Mouse (Mus musculus) cerebellum, adult 8-10 months (tissue): ENCODE results near the gene Nsg1.
A peak's percentile ranks its signal among the peaks of the same experiment; 100 is the strongest.

Source experiments
- DNase-seq: peaks from one replicate; pipeline ENCODE4 v3.0.0; 2022

Nsg1 gene

DNA sequence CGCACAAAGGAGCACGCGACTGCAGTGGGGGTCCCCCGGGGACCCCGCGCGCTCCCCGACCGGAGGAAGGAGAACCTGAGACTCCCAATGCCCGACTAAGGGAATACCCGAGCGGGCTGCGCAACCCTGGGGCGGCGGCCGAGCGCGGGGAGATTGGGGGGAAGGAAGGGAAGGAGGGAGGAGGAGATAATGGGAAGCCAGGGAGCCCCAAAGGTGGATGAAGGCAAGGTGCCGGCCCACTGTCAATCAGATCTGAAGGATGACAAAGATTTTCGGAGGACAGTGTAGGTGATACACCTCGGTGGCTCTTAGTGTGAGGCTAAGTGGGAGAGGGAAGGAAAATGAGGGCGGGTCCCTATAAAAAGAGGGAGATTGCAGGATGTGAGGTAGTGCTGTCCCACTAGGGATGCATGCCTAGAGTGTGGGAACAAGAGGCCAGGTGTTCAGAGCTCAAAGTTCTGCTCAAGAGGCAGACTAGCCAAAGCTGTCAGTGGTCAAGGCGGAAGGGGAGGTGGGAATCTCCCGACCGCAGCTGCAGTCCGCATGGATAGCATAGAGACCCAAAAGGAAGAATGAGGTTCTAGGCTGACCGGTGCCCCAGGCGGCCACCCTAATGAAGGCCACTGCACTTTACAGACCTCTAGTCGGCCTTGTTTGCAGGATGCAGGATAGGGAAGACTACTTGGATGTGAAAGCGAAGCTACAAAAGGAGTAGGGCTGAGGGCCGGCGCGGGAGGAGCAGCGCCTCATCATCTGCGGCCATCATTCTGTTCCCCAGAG lies at the start of gene Nsg1:
Gene Nsg1, minus strand, starts transcription at position 274 of the 780 bp plus-strand sequence.
- DNase-seq, result no peak

DNA sequence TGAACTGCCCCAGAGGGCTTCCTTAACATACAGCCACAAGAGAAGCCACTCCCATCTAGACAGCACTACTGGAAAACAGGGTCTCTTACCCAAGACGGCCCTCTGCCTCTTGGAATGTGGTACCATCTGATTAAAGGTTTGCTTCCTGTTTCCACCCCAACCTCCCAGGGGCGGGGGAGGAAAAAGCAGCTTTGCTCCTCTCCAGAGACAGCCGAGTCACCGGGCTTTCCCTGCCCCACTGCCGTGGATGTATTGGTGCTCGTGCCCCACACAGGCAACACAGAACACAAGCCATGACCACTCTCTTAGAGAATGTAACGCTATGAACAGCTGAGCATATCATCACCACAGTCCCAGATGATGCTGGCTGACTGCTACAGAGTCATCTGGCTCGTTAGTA lies 49.3 kb upstream of the Nsg1 start:
- DNase-seq, result no peak

DNA sequence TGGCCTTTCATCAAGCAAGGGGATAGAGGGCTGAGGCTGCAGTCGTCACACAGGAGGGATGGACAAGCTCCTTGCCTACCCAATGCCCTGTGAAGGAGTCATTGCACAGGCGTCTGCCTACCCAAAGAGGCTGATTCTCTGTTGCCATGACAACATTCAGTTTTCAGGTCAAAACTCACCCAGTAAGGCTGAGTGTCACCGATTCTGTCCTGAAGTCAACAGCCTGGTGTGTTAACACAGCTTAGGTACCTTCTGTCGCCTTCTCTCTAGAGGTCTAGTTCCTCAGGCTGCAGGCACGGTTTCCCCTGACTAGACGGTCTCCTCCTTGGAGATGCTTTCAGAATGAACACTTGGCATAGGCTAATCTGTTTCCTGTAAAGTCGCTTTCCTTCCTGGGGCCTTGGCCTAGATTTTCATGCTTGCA lies 45.6 kb upstream of the Nsg1 start:
- no peak for DNase-seq

DNA sequence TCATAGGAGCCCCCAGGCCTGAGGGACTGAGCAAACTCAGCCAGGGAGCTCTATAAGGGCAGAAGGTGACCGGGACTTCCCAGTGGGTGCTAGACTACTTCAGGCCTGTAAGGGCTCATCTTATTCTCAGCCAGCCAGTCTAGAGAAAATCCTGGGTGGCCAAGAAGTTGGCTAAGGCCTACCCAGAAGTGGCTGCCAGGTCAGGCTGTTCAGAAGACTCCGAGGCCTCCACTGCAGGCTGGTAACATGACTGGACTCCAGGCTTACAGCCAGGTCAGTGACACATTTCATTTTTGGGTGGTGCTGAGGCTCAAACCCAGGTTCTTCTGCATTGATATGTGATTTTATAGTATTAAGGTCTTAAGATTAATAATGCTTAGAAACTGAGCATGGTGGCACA lies 40.0 kb upstream of the Nsg1 start:
- no peak for DNase-seq

DNA sequence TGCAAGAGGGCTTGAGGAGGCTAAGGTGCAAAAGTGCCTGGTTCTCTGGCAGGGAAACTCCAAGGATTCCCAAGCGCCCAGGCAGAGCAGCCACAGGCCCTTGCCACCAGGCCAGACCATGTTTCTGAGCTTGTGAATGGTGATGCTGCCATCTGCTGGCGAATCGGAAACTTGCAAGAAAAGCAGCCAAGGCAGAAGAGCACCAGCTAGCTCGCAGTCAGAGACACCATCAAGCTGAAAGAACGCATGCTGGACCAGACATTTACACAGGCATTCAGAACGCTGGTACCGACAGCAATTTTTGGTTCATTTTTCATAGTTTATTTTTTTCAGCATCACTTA lies 37.7 kb upstream of the Nsg1 start:
- DNase-seq, result peak; percentile 88

DNA sequence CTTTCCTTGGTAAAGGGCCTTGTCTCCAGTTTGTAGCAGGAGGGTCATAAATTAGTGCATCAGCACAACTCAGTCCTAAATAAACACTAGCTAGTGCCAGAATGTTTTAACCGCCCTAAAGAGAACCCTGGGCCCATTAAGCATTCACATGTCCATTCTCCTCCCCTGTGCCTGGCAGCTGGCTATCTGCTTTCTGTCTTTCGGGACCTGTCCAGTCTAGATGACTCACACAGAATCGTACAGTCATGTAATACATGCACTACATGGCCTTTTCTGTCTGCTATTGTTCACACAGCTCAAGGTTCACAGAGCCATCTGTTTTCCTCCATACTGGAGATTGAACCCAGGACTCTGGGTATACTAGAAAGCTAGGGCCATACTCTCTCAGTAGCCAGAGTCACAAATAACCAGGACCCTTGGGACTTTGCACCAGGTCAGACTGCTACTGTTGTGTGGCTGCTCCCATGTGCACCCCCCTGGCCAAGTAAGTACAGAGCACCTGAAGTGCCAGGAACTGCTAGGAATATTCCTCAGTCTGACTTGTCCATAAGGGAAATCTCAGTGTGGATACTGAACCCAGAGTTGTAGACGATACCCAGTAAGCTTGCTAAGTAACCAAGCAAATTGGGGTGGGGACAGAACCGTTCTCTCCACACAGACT lies 37.2 kb upstream of the Nsg1 start:
- DNase-seq, result no peak

DNA sequence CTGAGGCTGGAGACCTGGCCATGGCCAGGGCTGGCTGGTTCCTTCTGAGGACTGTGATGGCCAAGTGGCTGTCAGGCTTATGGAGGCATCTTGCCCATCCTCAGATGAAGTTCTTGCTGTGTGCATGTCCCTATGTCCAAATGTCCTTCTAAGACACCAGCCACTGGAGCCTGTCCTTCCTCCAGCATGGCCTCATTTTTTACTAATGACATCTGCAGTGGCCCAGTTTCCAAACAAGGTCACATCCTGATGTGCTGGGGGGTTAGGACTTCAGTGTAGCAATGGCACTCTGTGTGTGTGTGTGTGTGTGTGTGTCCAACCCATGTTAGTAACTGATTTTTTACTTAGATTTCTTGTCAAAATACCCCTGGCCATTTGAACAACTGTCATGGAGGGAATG lies 36.2 kb upstream of the Nsg1 start:
- no peak for DNase-seq

DNA sequence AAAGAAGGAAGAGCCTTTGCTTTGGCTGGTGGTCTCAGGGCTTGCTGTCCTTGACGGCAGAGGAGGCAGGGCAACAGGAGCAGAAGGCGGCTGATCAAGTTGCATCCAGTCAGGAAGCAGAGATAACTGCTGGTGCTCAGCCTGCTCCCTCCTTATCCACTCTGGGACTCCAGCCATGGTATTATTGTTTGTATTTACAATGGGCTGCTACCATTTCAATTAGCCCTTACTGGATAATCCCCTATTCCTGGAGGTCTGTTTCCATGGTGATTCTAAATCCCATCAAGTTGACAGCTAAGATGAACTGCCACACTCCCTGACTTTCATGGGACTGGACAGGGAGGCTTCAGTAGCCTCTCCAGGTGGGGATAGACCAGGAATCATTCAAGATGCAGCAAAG lies 35.2 kb upstream of the Nsg1 start:
- no peak for DNase-seq

DNA sequence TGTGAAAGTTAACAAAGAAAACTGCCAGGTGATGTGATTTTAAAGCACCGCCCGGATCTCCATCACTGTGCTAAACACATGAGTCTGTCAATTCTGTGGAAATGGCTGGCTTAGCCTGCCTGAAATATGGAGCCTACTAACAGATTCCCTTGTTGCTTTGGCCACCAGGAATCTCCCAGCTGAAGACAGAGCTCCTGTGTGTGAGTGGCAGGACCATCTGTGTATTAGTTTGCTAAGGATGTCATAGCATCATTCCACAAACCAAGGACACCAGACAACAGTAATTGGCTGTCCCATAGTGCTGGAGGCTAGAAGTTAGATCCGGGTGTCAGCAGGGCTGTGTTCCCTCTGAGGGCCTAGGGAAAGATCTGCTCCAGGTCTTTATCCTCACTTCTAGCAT lies 31.2 kb upstream of the Nsg1 start:
- DNase-seq, result no peak

DNA sequence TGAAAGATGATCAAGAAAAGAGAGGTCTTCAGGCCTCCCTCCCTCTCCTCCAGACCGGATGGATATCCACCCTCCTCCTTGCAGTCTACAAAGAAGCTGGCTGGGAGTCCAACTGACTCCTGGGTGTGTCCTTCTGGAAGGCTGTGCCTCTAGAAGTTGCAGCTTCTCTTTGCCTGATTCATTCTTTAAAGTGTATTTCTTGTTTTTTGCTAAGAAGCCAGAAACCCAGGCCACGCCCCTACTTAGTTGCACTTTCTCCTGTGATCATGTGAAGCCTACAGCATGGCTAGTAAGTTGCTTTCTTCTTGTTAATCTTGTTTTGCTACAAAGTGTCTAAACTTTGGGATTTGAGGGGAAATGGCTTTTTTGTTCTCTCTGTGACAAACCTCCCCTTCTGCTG lies 27.3 kb upstream of the Nsg1 start:
- no peak for DNase-seq

DNA sequence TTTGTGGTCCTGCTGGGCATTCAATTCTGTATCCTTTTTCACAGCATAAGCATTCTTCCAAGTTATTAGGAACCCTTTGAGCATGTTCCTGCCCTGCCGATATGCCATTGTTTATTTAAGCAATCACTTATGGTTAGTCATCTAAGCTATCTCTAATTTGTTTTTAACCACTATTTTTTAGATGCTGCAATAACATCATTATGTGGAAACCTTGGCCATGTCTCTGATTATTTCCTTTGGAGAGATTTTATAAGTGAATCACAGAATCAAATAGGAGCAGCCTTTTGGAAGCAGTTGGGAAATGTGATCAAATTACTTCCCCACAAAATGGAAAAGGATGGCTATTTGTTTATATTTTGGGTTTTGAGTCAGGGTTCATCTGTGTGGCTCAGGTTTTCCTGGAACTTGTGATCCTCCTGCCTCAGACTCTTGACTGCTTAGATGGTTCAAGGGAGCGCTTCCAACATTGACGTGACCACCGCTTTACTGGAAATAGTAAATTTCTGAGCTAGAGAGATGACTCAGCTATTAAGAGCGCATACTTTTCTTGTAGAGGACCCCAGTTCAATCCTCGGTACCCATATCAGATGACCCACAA lies 25.1 kb upstream of the Nsg1 start:
- DNase-seq, result no peak

DNA sequence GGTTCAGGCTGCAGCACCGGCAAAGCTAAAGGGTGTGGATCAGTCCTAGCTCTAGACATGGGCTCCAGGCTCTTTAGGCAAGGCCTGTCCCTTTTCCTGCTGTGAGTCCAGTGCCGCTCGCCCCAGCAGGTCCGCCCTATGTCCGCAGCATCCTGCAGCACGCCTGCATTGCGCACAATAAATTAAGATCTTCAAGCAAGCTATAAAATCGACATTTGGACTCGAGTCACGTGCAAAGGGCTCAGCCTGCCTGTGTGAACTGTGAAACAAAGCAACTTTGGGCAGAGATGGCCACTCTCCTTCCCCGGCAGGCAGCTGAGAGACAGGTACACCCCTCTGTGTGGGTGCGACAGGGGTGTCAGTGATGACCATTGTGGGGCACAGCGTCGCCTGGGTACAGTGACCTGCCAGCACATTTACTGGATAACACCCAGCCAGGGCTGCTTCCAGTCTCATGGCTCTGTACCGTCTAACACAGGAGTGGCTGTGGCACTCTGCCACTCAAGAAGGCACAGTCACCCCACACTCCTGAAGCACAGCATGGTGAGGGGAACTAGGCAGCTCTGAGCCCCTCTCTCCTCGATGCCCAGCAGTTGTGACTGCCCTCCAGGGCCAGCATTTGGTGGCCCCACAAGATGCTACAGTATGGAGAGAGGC lies 14.7 kb upstream of the Nsg1 start:
- DNase-seq, result no peak

DNA sequence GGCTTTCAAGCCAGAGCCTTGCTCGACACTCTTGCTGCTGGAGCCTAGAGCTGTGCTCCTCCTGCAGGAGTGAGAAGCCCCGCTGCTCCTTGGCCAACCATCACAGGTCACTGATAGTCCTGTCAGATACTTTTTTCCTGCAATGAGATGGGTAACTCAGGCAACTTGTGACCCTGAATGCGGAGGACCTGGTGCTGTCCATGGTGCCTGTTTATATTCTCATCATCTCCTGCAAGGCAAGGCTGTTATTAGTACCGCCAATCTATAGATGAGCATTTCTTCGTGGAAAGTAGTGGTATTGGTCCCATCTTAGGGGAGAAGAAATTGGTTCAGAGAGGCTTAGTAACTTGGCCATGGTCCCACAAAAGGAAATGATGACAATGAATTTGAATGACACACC lies 14.1 kb upstream of the Nsg1 start:
- DNase-seq, result no peak

DNA sequence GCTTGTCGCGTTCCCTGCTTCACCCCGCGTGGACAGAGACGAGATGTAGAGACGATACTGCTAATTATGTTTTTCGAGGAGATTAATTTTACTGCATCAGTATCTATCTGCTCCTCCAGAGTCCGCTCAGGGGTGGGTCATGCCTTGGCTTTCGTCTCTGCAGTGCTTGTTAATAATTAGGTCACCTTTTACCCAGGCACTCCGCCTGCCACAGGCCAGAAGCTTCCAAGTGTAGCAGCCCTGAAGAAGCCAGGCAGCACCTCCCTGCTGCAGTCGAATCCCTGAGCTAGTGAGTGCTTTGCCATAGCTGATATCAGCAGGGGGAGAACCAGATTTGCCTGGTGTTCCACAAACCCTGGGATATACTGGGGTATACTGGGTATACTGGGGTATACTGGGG lies 8.8 kb upstream of the Nsg1 start:
- DNase-seq, result no peak

DNA sequence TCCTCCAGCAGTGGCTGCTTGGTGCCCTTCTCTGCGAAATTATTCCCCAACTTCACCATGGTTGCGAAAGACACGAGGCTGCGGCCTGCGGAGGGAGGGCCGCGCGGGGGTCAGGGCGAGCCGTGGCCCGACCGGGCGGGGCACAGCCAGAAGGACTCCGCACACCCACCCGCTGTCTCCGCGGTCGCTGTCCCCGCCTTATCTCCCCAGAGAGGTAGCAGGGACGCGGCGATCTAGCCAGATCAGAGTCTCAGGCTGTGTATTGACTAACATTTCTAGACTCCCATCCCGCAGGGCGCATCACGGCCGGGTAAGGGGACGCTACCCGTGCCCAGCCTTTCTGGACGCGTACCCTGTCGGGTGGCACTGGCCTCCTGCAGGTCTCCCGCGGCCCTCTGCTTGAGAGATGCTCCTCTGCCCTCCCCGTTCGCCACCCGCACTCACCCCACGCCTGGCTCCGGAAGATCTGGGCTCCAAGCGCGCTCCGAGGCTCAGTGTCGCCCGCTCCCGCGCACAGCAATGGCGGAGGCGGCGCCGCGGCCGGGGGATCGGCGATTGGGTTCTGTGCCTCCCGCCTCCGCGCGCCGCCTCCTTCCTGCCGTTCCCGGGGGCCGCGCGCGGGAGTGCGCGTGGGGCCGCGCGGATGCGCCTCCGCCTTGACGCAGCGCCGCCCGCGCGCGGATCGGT lies 617 bp downstream of the Nsg1 start:
- peak; percentile 85 for DNase-seq

DNA sequence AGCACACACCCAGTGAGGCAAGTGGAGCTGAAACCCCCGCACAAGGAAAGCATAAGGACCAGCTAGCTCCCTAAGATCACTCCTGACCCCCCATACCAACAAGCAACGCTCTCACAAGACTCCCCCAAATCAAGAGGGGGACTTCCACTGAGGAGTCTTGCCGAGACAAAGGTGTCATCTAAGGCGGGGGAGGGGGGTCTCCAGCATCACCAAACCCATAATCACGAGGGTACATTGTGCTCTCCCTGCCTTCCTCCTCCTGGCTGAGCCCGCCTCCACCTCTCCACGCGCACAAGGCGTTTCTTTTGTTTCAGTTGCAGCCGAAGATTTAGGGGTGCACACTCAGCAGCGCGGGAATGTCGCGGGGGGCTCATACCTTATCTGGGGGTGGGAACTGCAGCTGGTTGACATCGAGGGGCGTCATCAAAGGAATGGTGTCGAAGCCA lies 1.2 kb downstream of the Nsg1 start:
- DNase-seq, result no peak

DNA sequence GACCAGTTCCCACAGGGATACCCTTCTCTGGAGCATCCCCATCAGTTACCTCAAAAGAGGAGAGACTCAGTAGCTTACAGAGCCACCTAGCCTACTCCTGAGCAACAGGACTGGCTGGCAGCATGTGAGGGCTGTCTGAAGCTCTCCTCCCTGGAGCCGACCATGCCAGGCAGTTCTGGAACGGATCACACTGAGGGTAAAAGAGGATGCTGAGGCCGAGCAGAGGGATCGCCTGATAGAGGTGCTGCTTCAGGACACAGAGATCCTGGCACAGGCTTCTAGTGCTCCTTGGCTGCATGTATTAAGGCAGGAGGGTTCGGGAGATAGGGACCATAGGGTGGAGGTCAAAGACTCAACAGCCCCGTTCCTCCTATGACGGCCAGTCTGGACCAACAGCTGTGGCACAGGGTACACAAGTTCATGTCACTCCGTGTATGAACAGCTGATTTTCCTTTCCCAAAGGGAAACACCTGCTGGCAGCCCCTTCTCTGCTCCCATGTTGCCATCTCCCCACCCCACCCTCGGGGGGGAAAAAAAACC lies 2.2 kb downstream of the Nsg1 start:
- no peak for DNase-seq

DNA sequence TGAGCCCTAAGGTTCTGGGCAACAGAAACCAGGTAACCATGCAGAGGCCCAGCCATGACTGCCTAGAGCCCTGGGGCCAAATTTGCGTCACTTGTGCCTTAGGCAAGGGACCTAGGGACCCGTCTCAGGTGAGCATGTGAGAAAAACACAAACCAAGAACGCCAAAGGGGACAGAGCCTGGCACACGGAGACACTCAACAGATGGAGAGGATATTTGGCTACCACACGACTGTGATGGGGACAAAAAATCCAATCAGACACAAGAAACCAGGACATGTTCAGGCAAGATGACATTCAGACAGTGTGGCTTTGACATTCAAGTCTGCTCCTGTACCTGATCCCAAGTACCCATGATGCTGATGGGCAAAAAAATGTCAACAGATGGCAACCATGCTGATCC lies 6.1 kb downstream of the Nsg1 start:
- peak; percentile 59 for DNase-seq

DNA sequence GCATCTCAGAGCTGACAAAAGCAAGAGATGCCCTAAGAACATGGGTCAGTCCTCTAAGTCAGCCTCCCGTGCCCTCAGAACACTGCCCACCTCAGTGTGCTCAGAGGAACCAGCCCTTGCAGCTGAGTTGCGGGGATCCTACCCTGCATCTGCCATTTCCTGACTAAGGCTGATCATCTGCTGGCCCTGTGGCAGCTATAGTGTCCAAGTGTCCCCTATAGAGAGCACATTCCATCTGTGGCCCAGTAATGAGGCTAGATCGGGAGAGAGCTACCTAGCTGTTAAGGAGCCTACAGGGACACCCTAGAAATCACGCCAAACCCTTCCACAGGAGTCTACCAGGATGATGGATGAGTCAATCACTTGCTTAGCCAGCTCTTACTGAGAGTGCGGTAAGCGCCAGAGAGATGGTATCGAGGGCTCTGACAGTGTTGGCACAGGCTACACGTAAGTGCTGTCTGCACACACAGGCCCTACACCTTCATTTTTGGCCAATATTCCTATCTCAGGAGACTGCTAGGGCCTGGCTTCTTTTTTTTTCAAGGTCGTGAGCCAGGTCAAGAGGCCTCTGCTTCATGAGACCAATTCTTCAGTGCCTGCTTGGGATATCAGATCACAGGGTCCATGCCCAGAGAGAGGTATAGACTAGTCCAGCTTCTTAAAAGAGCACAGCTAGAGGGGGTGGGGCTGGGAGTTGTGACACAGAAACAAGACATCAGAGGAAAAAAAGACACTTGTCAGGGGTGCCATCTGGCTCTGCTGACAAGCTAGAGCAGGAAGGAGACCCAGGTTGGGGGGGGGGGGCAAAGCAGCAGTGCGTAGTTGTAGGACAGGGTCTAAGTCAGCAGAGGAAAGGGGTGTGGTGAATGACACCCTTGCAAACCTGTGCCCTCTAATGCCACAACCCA lies 7.3 kb downstream of the Nsg1 start:
- peak; percentile 51 for DNase-seq

DNA sequence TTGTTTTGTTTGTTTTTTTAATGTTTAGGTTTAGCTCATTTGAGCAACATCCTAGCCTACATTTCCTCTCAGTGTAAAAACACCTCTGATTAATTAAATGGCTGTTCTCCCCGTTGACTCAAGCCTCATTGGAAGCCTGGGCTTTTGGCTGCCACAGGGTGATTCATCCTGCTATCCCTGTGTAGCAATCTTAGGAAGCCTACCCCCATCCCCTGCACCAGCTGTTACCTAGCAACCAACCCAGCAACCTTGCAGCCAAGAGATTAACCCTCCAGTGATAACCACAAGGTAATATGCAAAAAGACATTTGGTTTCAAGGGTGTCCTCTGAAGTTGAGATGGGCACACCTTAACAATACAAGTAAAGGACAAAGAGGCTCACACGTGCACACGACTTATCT lies 8.4 kb downstream of the Nsg1 start:
- DNase-seq, result no peak

DNA sequence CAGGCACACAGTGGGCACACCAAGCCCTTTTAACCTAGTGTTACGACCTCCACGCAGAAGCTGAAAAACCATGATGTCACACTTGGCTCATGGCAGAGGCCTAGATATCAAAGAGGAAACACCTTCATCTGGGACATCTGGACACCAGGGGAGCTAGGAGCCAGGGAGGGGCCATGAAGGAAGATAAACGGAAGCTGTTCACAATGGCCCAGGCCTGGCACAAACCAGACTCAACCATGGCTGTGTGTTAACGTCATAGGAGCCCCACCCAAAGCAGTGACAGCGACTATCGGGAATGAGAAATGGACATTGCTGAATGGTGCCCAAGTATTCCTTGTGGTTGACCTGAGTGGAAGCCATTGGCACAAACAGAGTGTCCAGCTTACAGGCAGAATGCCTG lies 13.2 kb downstream of the Nsg1 start:
- no peak for DNase-seq

DNA sequence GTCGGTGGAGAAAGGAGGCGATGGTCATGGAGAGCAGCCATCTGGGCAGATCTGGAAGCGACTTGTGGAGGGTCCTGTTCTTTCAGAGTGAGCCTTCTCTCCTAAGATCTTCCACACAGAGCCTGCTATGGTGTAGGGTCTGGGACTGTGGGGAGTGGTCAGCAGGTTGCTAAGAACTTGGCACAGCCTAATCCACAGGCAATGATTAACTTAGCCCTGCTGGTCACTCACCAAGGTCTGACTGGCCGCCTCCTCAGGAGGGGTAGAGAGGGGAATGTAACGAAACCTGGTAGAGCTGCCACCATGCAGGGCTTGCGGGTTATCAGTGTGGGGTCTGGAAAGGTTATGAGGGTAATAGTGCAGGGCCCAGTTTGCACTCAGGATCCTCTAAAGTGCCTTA lies 18.8 kb downstream of the Nsg1 start:
- no peak for DNase-seq
